Mouse (Mus musculus) cortical plate, adult 2 months (tissue): ENCODE results near the gene Lsm4.

Source experiments
- CTCF ChIP-seq: fragments of 200-500 bp; IDR thresholded peaks from 2 replicates; pipeline ENCODE4 v1.5.1; 2011; ENCODE audit warnings: mild to moderate bottlenecking, control low read depth, low read length; ENCODE audit not compliant: insufficient read depth; ENCODE audit errors: extremely low read depth
- POLR2A ChIP-seq: fragments of 200-500 bp; IDR thresholded peaks from 2 replicates; pipeline ENCODE4 v1.6.1; 2011; ENCODE audit warnings: mild to moderate bottlenecking, low read length, control low read depth; ENCODE audit not compliant: insufficient read depth; ENCODE audit errors: extremely low read depth

DNA sequence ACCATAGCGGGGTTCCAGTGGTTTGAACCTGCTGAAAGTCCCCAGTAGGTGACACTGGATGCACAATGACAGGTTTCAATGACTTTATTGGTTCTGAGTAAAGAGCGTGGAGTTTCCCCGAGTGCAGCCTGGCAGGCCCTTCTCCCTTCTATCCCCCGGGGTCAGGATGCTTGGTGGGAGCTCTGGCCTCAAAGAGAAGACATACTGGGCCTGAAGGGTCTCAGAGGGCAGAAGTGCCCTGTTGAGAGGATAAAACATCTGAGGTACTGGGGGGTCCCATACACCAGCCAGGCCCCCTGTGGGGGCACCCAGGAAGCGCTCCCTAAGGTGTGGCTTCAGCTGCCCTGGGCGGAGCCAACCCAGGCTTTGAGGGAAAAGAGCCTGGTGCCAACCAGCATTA lies 26.7 kb upstream of the Lsm4 start:
- no peak for TF ChIP-seq POLR2A
- TF ChIP-seq CTCF, result no peak
